Mouse (Mus musculus): ENCODE data around the gene Tbc1d2b. TPM values are rescaled to one million over a fixed set of nuclear protein-coding genes. Genes with fewer than 3 reads are reported as not detected.

Gene Tbc1d2b
- polyA plus RNA-seq, 1 experiment from 2014 or later: 12.9 TPM

DNA sequence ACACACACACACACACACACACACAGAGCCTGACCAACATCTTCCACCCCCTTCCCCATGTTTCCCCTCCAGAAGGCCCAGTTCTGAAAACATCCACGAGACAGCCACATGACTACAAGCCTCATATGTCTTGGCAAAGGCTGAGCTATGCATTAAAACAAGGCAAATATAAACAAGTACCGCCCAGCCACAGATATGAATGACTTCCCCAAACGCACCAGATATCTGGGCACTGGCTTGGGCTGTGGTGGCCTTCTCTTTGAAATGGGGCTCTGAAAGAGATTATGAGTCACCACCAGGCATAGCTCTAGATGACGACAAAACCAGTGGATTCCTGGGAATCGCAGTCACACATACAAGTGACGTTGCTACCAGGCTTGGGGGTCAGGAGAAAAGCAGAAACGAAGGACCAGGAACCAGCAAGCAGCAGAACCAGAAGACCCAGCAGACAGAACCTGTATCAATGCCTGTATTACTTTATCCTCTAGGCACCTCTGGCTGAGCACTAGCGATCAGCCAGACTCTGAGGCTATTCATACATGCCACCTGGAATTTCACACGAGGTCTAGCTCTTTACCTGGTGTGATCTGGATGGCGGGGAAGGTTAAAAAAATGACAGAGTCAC, 35.2 kb downstream of the Tbc1d2b start:
- H3K36me3 ChIP-seq (ENCODE audit: insufficient read depth, low read length): peaks cover 8% of the 10 kb centered on the region
- no peak for ATAC-seq (ENCODE audit: low FRiP score, low TSS enrichment)

DNA sequence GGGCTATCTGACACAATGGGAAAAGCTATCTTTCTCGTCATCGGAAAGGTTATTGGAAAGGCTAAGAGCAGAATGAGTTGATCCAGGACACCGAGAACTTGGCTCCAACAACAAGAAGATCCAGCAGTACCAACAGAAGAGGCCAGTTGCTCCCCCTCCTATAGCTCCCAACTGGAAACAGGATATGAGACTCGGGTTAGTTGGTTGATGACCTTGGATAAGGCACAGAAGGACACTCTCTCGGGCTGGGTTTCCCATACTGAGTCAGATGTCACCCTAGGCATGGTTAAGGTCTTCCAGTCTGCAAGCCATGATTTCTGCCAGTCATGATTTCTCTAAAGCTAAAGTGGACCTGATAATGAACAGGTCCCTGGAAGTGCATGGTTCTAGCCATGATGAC, 35.8 kb downstream of the Tbc1d2b start:
- H3K9ac ChIP-seq (replicated peaks; ENCODE audit: low read length): no peak overlapping the region
- H3K27me3 ChIP-seq (ENCODE audit: insufficient read depth, low read length): no peaks in the 10 kb centered on the region
- no peaks in the 10 kb centered on the region for H3K4me1 ChIP-seq (ENCODE audit: insufficient read depth, low read length)
- H3K4me3 ChIP-seq (ENCODE audit: low read length): no peak overlapping the region
- WGBS: 86% methylated on average over 5 of the region's 5 CpGs
- no peak overlapping the region for H3K4me2 ChIP-seq (replicated peaks; ENCODE audit: low read depth, low read length)
- H3K9me3 ChIP-seq (ENCODE audit: low read length): no peaks in the 10 kb centered on the region
- ATAC-seq (ENCODE audit: low FRiP score, low TSS enrichment): no peak
- H3K27ac ChIP-seq (ENCODE audit: low read length): no peak overlapping the region
- peaks cover 2% of the 10 kb centered on the region for H3K36me3 ChIP-seq (ENCODE audit: insufficient read depth, low read length)

More for the DNA sequence above, 35.2 kb downstream of the Tbc1d2b start:
- H3K27me3 ChIP-seq (ENCODE audit: insufficient read depth, low read length): no peaks in the 10 kb centered on the region
- no peaks in the 10 kb centered on the region for H3K9me3 ChIP-seq (ENCODE audit: low read length)
- WGBS: 85% methylated on average over 10 of the region's 10 CpGs
- no peak overlapping the region for H3K4me2 ChIP-seq (replicated peaks; ENCODE audit: low read depth, low read length)
- H3K27ac ChIP-seq (ENCODE audit: low read length): no peak overlapping the region
- no peaks in the 10 kb centered on the region for H3K4me1 ChIP-seq (ENCODE audit: insufficient read depth, low read length)
- no peak overlapping the region for H3K4me3 ChIP-seq (ENCODE audit: low read length)
- H3K9ac ChIP-seq (replicated peaks; ENCODE audit: low read length): no peak overlapping the region

DNA sequence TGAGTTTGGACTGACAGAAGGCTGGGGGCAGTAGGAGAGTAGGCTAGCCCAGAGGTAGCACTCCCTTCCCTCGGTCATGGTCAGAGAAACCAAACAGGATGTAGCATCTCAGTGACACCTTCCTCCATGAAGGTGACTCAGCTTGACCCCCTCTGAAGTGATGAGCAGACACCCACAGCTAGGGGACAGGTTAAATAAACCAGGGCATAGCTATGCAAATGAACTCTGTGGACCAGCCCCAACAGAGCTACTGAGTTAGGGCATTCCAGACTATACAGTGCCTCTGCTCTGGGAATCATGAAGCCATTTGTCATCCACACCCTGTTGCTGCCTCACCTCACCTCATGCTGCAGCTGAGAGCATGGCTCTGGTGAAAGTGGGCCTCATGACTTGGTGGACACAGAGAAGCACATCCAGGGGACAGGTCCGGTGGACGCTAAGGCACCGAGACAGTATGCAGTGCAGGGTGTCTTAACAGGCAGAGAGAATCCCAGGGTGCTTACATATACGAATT, 36.6 kb downstream of the Tbc1d2b start:
- Histone ChIP-seq H3K9ac (replicated peaks; ENCODE audit: low read length) (no peak overlapping the region), H3K27ac (ENCODE audit: low read length) (no peak overlapping the region), H3K4me1 (ENCODE audit: insufficient read depth, low read length) (no peaks in the 10 kb centered on the region), H3K36me3 (ENCODE audit: insufficient read depth, low read length) (no peaks in the 10 kb centered on the region; the same call in none of the 2 replicates), H3K27me3 (ENCODE audit: insufficient read depth, low read length) (no peaks in the 10 kb centered on the region), H3K4me3 (ENCODE audit: low read length) (no peak overlapping the region), H3K9me3 (ENCODE audit: low read length) (no peaks in the 10 kb centered on the region), H3K4me2 (replicated peaks; ENCODE audit: low read depth, low read length) (no peak overlapping the region)
- ATAC-seq (ENCODE audit: low FRiP score, low TSS enrichment): no peak
- 91% methylated on average over 5 of the region's 5 CpGs for WGBS

DNA sequence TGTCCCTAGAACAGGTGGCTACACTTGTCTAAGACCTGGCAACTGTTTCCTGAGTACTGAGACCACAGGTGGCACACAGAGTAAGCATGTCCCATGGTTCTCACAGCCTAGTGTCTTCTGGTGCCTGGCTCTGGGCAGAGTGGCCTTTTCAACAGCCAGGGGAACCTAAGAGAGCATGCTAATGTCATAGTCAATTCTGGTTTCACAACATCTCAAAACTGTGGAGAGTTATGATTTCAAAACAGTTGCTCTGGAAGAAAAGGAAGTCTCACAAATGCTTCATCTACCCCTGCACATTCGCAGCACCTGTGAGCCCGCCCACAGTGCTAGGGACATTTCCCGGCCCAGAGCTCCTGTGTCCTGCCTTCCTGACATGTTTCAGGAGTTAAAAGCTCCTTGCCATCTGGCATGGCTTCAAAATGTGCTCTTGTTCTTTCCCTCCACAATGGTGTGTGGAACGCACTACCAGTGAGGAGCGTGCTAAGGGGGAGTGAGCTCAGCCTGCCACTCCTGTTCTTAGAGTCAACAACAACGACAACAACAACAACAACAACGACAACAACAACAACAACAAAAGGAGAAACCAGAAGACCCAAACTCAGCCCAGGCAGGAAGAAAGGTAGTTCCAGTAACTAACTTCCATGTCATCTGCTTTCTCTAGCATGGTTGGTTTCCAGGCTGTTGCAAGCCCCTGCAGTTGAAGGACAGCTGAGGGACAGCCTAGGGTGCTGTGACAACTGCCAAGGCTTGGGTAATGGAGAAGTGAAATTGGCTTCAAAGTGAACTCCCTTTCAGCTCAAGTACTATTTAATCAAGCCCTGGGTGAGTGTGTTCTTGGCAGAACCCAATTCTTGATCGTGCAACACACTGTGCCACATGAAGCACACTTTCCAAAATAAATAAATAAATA, 37.6 kb downstream of the Tbc1d2b start:
- Histone ChIP-seq H3K9ac (replicated peaks; ENCODE audit: low read length) (no peak overlapping the region), H3K36me3 (ENCODE audit: insufficient read depth, low read length) (peaks cover under 1% of the 10 kb centered on the region), H3K27me3 (ENCODE audit: insufficient read depth, low read length) (no peaks in the 10 kb centered on the region), H3K27ac (ENCODE audit: low read length) (no peak overlapping the region), H3K4me1 (ENCODE audit: insufficient read depth, low read length) (no peaks in the 10 kb centered on the region), H3K4me2 (replicated peaks; ENCODE audit: low read depth, low read length) (no peak overlapping the region), H3K9me3 (ENCODE audit: low read length) (no peaks in the 10 kb centered on the region), H3K4me3 (ENCODE audit: low read length) (no peak overlapping the region)
- 86% methylated on average over 8 of the region's 8 CpGs for WGBS
- ATAC-seq (ENCODE audit: low FRiP score, low TSS enrichment): no peak

DNA sequence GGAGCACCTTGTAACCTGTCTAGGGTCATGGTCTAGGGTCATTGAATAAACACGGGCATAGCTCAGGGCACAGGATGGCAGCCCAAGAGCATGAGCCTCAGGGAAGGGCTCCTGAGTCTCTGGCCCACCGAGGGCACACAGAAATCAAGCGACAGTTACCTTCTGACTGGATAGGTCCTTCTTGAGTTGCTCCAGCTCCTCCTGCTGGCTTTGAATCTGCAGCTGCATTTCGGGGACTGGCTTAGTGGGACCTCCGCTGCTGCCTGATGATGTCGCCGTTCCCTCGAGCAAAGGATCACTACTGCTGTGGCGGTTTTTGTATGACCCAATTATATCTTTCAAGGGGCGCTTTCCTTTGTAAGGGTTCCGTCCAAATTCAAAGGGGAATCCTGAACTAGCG, 43.4 kb downstream of the Tbc1d2b start:
- H3K27ac ChIP-seq (ENCODE audit: low read length): no peak overlapping the region; the same call in 1 of the 2 replicates
- H3K27me3 ChIP-seq (ENCODE audit: insufficient read depth, low read length): no peaks in the 10 kb centered on the region
- WGBS: 76% methylated on average over 12 of the region's 12 CpGs
- no peaks in the 10 kb centered on the region for H3K4me1 ChIP-seq (ENCODE audit: insufficient read depth, low read length)
- no peak overlapping the region for H3K4me2 ChIP-seq (replicated peaks; ENCODE audit: low read depth, low read length)
- no peaks in the 10 kb centered on the region for H3K9me3 ChIP-seq (ENCODE audit: low read length)
- H3K4me3 ChIP-seq (ENCODE audit: low read length): no peak overlapping the region
- H3K36me3 ChIP-seq (ENCODE audit: insufficient read depth, low read length): peaks cover 15% of the 10 kb centered on the region
- no peak for ATAC-seq (ENCODE audit: low FRiP score, low TSS enrichment)
- H3K9ac ChIP-seq (replicated peaks; ENCODE audit: low read length): no peak overlapping the region

DNA sequence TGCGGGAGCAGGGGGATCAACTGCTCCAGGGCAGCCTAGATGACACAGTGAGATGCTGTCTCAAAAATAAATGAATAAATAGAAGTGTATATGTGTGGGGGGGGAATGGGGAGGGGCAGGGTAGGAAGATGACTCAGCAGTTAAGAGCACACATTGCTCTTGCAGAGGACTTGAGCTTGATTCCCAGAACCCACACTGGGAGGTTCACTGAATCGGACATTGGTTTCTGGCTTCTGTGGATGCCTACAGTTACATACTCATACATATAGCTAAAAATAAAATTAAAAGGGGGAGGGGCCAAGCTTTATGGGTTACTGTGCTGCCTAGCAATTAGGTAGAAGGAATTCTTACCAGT, 43.9 kb downstream of the Tbc1d2b start:
- H3K27ac ChIP-seq (ENCODE audit: low read length): no peak overlapping the region; the same call in 1 of the 2 replicates
- H3K4me2 ChIP-seq (replicated peaks; ENCODE audit: low read depth, low read length): no peak overlapping the region
- no peaks in the 10 kb centered on the region for H3K27me3 ChIP-seq (ENCODE audit: insufficient read depth, low read length)
- H3K4me1 ChIP-seq (ENCODE audit: insufficient read depth, low read length): no peaks in the 10 kb centered on the region
- H3K9ac ChIP-seq (replicated peaks; ENCODE audit: low read length): no peak overlapping the region
- 74% methylated on average over 2 of the region's 2 CpGs for WGBS
- no peak for ATAC-seq (ENCODE audit: low FRiP score, low TSS enrichment)
- no peak overlapping the region for H3K4me3 ChIP-seq (ENCODE audit: low read length)
- H3K36me3 ChIP-seq (ENCODE audit: insufficient read depth, low read length): peaks cover 20% of the 10 kb centered on the region
- no peaks in the 10 kb centered on the region for H3K9me3 ChIP-seq (ENCODE audit: low read length)

DNA sequence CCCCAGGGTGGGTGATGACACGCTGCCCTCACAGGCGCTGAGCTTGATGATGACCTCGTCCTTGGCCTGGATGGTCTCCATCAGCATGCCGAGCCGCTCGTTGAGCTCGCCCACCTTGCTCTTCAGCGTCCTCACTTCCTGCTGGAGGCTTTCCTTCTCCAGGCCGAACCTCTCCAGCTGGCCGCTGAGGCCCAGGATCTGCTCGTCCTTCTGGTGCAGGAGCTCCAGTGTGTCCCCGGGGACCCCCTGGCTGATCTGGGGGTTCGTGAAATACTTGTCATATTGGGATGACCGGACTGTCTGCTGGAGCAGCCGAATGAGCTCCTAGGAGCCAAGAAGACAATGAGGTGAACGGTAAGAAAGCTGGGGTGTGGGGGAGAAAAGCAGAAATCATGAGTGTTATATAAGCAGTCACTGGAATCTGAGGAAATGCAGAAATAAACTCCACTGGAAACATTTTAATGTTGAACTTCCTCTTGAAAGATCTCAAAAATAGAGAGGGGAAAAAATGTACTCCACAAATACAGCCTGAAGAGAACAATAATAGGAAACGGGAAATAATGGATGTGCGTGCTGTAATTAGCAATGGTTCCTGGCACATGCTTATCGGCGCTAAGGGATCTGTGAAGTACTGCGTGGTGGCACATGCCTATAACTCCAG, 44.4 kb downstream of the Tbc1d2b start:
- Histone ChIP-seq H3K4me1 (ENCODE audit: insufficient read depth, low read length) (no peaks in the 10 kb centered on the region), H3K9me3 (ENCODE audit: low read length) (no peaks in the 10 kb centered on the region), H3K4me2 (replicated peaks; ENCODE audit: low read depth, low read length) (0 out of 2 replicates have a peak overlapping the region, but pooled peaks have one; percentile 10), H3K27ac (ENCODE audit: low read length) (peak overlapping the region; percentile 78), H3K27me3 (ENCODE audit: insufficient read depth, low read length) (no peaks in the 10 kb centered on the region), H3K4me3 (ENCODE audit: low read length) (no peak overlapping the region), H3K36me3 (ENCODE audit: insufficient read depth, low read length) (peaks cover 21% of the 10 kb centered on the region), H3K9ac (replicated peaks; ENCODE audit: low read length) (no peak overlapping the region)
- ATAC-seq (ENCODE audit: low FRiP score, low TSS enrichment): peak; percentile 60
- 78% methylated on average over 21 of the region's 21 CpGs for WGBS

DNA sequence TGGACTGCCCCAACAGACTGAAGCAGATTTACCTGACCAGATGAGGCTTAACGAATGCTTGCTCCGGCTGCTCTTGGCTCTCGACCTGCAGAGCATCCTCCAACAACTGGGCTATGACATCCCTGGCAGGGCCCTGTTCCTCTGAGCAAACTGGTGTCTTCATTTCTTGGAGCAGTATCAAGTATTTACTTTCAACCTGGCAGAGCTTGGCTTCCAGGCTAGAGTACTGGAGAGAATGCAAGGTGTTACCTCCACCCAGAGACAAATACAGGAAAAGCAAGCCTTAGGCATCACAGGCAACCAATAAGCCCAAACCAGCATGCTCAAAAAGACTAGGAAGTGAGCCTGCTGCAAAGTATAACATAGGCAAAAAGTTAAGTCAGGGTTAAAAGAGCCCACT, 48.3 kb downstream of the Tbc1d2b start:
- WGBS: 90% methylated on average over 3 of the region's 3 CpGs
- H3K4me1 ChIP-seq (ENCODE audit: insufficient read depth, low read length): no peaks in the 10 kb centered on the region
- no peaks in the 10 kb centered on the region for H3K27me3 ChIP-seq (ENCODE audit: insufficient read depth, low read length)
- H3K27ac ChIP-seq (ENCODE audit: low read length): no peak overlapping the region
- no peak overlapping the region for H3K9ac ChIP-seq (replicated peaks; ENCODE audit: low read length)
- no peak overlapping the region for H3K4me3 ChIP-seq (ENCODE audit: low read length)
- no peaks in the 10 kb centered on the region for H3K9me3 ChIP-seq (ENCODE audit: low read length)
- peaks cover 18% of the 10 kb centered on the region for H3K36me3 ChIP-seq (ENCODE audit: insufficient read depth, low read length)
- H3K4me2 ChIP-seq (replicated peaks; ENCODE audit: low read depth, low read length): no peak overlapping the region
- ATAC-seq (ENCODE audit: low FRiP score, low TSS enrichment): no peak

DNA sequence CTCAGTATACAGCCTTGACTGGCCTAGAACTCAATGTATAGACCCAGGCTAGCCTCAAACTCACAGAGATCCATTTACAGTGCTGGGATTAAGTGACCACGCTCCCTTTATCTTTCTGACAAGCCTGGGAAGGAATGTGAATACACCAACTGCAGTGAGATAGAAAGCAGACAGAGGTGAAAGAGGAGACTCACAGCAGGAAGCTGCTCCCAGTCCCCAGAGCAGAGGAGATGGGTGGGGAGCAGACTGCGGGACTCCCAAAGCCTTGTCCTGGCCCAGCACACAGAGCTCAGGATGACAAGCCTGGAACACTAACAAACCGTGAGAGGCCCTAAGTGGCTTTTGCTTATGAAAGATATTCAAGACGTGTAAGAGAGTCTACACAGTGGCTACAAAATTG, 53.1 kb downstream of the Tbc1d2b start:
- peaks cover 23% of the 10 kb centered on the region for H3K36me3 ChIP-seq (ENCODE audit: insufficient read depth, low read length)
- H3K4me2 ChIP-seq (replicated peaks; ENCODE audit: low read depth, low read length): no peak overlapping the region
- 64% methylated on average over 4 of the region's 4 CpGs for WGBS

More for the DNA sequence above, 53.1 kb downstream of the Tbc1d2b start:
- Histone ChIP-seq H3K9me3 (ENCODE audit: low read length) (no peaks in the 10 kb centered on the region), H3K27ac (ENCODE audit: low read length) (no peak overlapping the region), H3K27me3 (ENCODE audit: insufficient read depth, low read length) (no peaks in the 10 kb centered on the region), H3K4me1 (ENCODE audit: insufficient read depth, low read length) (no peaks in the 10 kb centered on the region), H3K4me3 (ENCODE audit: low read length) (no peak overlapping the region), H3K9ac (replicated peaks; ENCODE audit: low read length) (no peak overlapping the region)
- no peak for ATAC-seq (ENCODE audit: low FRiP score, low TSS enrichment)
